In the genomic region with DNA sequence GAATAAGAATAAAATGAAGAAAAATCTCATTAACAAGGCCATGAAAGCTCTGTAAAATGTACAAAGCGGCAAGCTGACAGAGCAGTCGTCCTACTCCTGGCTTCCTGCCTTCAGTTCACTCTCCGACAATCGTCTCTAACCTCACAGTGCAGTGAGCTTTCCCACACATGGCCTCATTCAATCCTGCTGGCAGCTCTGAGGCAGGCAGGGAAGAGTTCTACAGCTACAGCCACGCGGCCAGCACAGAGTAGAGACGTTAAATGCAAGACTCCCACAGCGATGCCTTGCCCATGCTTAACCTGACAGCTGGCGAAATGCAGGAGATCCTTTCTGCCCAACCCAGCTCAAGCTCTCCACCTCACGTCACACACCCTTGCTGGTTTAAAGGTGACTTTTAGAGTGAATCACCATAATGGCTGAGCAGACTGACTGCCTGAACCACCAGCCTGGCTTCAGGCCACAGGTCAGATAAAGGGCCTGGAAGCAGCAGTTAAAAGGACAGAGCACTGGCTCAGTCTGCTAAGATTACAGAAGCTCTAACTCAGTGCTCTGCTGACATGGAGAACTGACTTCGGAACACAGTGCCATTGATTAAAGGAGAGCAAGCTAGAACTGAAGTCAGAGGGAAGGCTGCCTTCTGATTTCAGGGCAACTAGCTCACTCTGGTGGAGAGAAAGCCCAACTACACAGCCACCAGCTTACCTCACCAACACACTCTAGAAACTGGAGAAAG, we compare ENCODE assay signal across 8 mouse cellular contexts. TPM values are rescaled to one million over a fixed set of nuclear protein-coding genes. Genes with fewer than 3 reads are reported as not detected.
DNase-seq lines count a peak whose midpoint lies in the region; ATAC-seq and TF ChIP-seq lines count a peak whose summit lies in the region.

No protein-coding gene starts in this region.

- TF ChIP-seq POLR2A in thymus, adult 2 months (IDR thresholded peaks at IDR 0.05; ENCODE audit: control insufficient read depth, extremely low read depth, insufficient read depth, low read length, poor library complexity) = no peak

- no peaks in the 10 kb centered on the region for H3K9me3 ChIP-seq in limb, embryonic 11.5 days (ENCODE audit: control insufficient read depth, low read length)

- H3K36me3 ChIP-seq in thymus, adult 2 months (ENCODE audit: control insufficient read depth, insufficient read depth, low read length) = no peaks in the 10 kb centered on the region
- no peaks in the 10 kb centered on the region for H3K36me3 ChIP-seq in limb, embryonic 11.5 days (ENCODE audit: control insufficient read depth, insufficient read depth, low read length)

- no peak for TF ChIP-seq CTCF in thymus, adult 2 months (IDR thresholded peaks at IDR 0.05; ENCODE audit: borderline replicate concordance, control insufficient read depth, extremely low read depth, insufficient read depth, low read length, poor library complexity)

- no peaks in the 10 kb centered on the region for H3K27me3 ChIP-seq in thymus, adult 2 months (ENCODE audit: control insufficient read depth, insufficient read depth, low read length)
- no peaks in the 10 kb centered on the region for H3K27me3 ChIP-seq in limb, embryonic 11.5 days (ENCODE audit: control insufficient read depth, insufficient read depth, low read length)

- H3K4me1 ChIP-seq in thymus, adult 2 months (replicated peaks; ENCODE audit: control insufficient read depth, insufficient read depth, low read length) = no peaks in the 10 kb centered on the region
- peaks cover 4% of the 10 kb centered on the region; the same call in 1 of the 2 replicates for H3K4me1 ChIP-seq in limb, embryonic 11.5 days (ENCODE audit: control insufficient read depth, insufficient read depth, low read length)

- no peak overlapping the region for H3K4me3 ChIP-seq in thymus, adult 2 months (ENCODE audit: control insufficient read depth, insufficient read depth, low read length)
- no peak overlapping the region for H3K4me3 ChIP-seq in limb, embryonic 11.5 days (ENCODE audit: low read depth, low read length)

- H3K27ac ChIP-seq in thymus, adult 2 months (ENCODE audit: control insufficient read depth, insufficient read depth, low read length) = no peak overlapping the region
- no peak overlapping the region for H3K27ac ChIP-seq in limb, embryonic 11.5 days (replicated peaks; ENCODE audit: low read depth, low read length)

- H3K4me2 ChIP-seq in limb, embryonic 11.5 days (ENCODE audit: low read depth, severe bottlenecking) = no peak overlapping the region

- peak; percentile 67 for ATAC-seq in limb, embryonic 11.5 days (ENCODE audit: insufficient number of reproducible peaks, low FRiP score, low TSS enrichment, low read depth)

- no peak overlapping the region for H3K9ac ChIP-seq in limb, embryonic 11.5 days (ENCODE audit: low read length)

- 95% methylated on average over 11 of the region's 11 CpGs for WGBS in thymus, adult 2 months
- 67% methylated on average over 11 of the region's 11 CpGs for WGBS in limb, embryonic 11.5 days

- DNase-seq in thymus, adult 2 months = peak; percentile 9
- DNase-seq in thymus, adult 18-20 months = no peak
- peak; percentile 37 for DNase-seq in embryo, embryonic 11.5 days (ENCODE audit: low read depth, low spot score)
- peak; percentile 40 for DNase-seq in heart, adult 8-10 months (ENCODE audit: low spot score)
- DNase-seq in kidney, adult 8-10 months = peak; percentile 41 to 43
- DNase-seq in limb, embryonic 11.5 days (ENCODE audit: low spot score) = peak; percentile 62
- DNase-seq in neural tube, embryonic 10.5 days (ENCODE audit: extremely low spot score, low spot score) = peak; percentile 44
- peak; percentile 42 to 44 for DNase-seq in urinary bladder, postnatal 36 days (ENCODE audit: low spot score in 2 of 2)

RNA-seq across cellular contexts. Expression of a gene that starts 25.3 kb away (rescaled TPM):
- polyA plus RNA-seq in thymus, adult 2 months (2012; rRNA removed) = 4.9 and 5.1 TPM in 2 replicates
- total RNA-seq in heart, adult 8-10 months (2022) = 1 to 10 TPM; 2.6 to 5.2 (median 3.6) TPM
- 18.0 and 20.3 TPM in 2 replicates for polyA plus RNA-seq in limb, embryonic 11.5 days (2014; fragmentation: Nextera tagmentation; extraction: Ambion mirVana)

RNA-seq across cellular contexts. Expression of a gene that starts 58.9 kb away (rescaled TPM):
- polyA plus RNA-seq in thymus, adult 2 months (2012; rRNA removed) = 0.82 and 2.2 TPM in 2 replicates
- 1 to 10 TPM; 1.6 to 2.4 (median 2.3) TPM for total RNA-seq in heart, adult 8-10 months (2022)
- 5.2 and 6.1 TPM in 2 replicates for polyA plus RNA-seq in limb, embryonic 11.5 days (2014; fragmentation: Nextera tagmentation; extraction: Ambion mirVana)

Comparison
In these comparisons a context has a peak if more than half of its experiments do, and no peak if none do; other contexts are left out.
1. DNase-seq: peak in thymus, adult 2 months (single experiment), embryo, embryonic 11.5 days (single experiment), heart, adult 8-10 months (single experiment), kidney, adult 8-10 months (2 of 2), limb, embryonic 11.5 days (single experiment), neural tube, embryonic 10.5 days (single experiment) and urinary bladder, postnatal 36 days (2 of 2); none in thymus, adult 18-20 months (0 of 2).